Mouse (Mus musculus): Measurements from ENCODE around the gene Carmil2. TPM values are rescaled to one million over a fixed set of nuclear protein-coding genes. Genes with fewer than 3 reads are reported as not detected.

The Carmil2 gene
- total and polyA plus RNA-seq, 3 experiments: 9.5 to 62.7 TPM; not detected in 1

- H3K9me3 ChIP-seq (replicated peaks; ENCODE audit: insufficient read depth, low read length): no peaks in the 10 kb centered on the region
- H3K79me2 ChIP-seq (ENCODE audit: control insufficient read depth, insufficient read depth, low read length, poor library complexity): no peaks in the 10 kb centered on the region
- 0 out of 4 replicates have a peak, but pooled peaks cover 0 to 2% of the 10 kb centered on the region in 2 experiments for H3K36me3 ChIP-seq (ENCODE audit: control insufficient read depth in 1 of 2, insufficient read depth in 2 of 2, low read length in 2 of 2)
- no peaks in the 10 kb centered on the region for H3K27me3 ChIP-seq (ENCODE audit: control insufficient read depth in 1 of 2, insufficient read depth in 2 of 2, low read length in 2 of 2)
- TF ChIP-seq BHLHE40 (IDR thresholded peaks at IDR 0.05; ENCODE audit: borderline replicate concordance, low read depth, low read length) (no peak), POLR2A (IDR thresholded peaks at IDR 0.05; ENCODE audit: control insufficient read depth in 1 of 2, insufficient read depth in 1 of 2, low read depth in 1 of 2, low read length in 2 of 2, poor library complexity in 1 of 2) (no peak), CTCF (IDR thresholded peaks at IDR 0.05 in 2 of 3, conservative IDR thresholded peaks at IDR 0.05 in 1 of 3; ENCODE audit: control insufficient read depth in 1 of 3, insufficient read depth in 1 of 3, low read depth in 2 of 3, low read length in 3 of 3, poor library complexity in 1 of 3, severe bottlenecking in 1 of 3) (no peak), ZMIZ1 (IDR thresholded peaks at IDR 0.05; ENCODE audit: low read depth, low read length) (no peak), MYB (IDR thresholded peaks at IDR 0.05; ENCODE audit: low read depth, low read length) (no peak), SMC3 (IDR thresholded peaks at IDR 0.05; ENCODE audit: low read depth, low read length) (no peak), CHD1 (IDR thresholded peaks at IDR 0.05; ENCODE audit: low read depth, low read length) (no peak), MEF2A (IDR thresholded peaks at IDR 0.05; ENCODE audit: extremely low read depth, insufficient replicate concordance, low read depth, low read length, poor library complexity, severe bottlenecking) (no peak), CHD2 (IDR thresholded peaks at IDR 0.05; ENCODE audit: low read length) (no peak), EP300 (IDR thresholded peaks at IDR 0.05; ENCODE audit: low read depth in 1 of 2, low read length in 2 of 2) (no peak), MXI1 (IDR thresholded peaks at IDR 0.05; ENCODE audit: low read depth, low read length) (no peak), POLR2AphosphoS2 (IDR thresholded peaks at IDR 0.05; ENCODE audit: low read length) (no peak), USF2 (IDR thresholded peaks at IDR 0.05; ENCODE audit: borderline replicate concordance in 1 of 2, insufficient read depth in 1 of 2, low read depth in 1 of 2, low read length in 2 of 2) (no peak), USF1 (IDR thresholded peaks at IDR 0.05; ENCODE audit: low read depth, low read length) (no peak), ZNF384 (IDR thresholded peaks at IDR 0.05; ENCODE audit: low read depth, low read length) (no peak), SIN3A (IDR thresholded peaks at IDR 0.05; ENCODE audit: low read length) (no peak), MAZ (IDR thresholded peaks at IDR 0.05; ENCODE audit: low read depth, low read length) (no peak), TCF12 (IDR thresholded peaks at IDR 0.05; ENCODE audit: low read depth, low read length) (no peak)
- H3K4me1 ChIP-seq (ENCODE audit: control insufficient read depth in 1 of 2, insufficient read depth in 2 of 2, low read length in 2 of 2): no peaks in the 10 kb centered on the region; a peak in 2 of 4 replicates
- H3K27ac ChIP-seq (ENCODE audit: control insufficient read depth, low read depth, low read length): no peak overlapping the region
- H3K9ac ChIP-seq (ENCODE audit: control insufficient read depth, low read depth, low read length, poor library complexity, severe bottlenecking): no peak overlapping the region
- no peak for DNase-seq (ENCODE audit: low read depth, low spot score)
- no peak overlapping the region for H3K4me3 ChIP-seq (ENCODE audit: control insufficient read depth in 1 of 2, insufficient read depth in 1 of 2, low read depth in 2 of 2, low read length in 2 of 2)
Measured at GRCm38 (mm10) chr8:105719637-105720036, 33.6 kb downstream of the Carmil2 start.

GRCm38 (mm10) chr8:105722861-105723260, 36.8 kb downstream of the Carmil2 start:
- Histone ChIP-seq H3K27me3 (ENCODE audit: control insufficient read depth in 1 of 2, insufficient read depth in 2 of 2, low read length in 2 of 2) (no peaks in the 10 kb centered on the region), H3K27ac (ENCODE audit: control insufficient read depth, low read depth, low read length) (no peak overlapping the region), H3K79me2 (ENCODE audit: control insufficient read depth, insufficient read depth, low read length, poor library complexity) (no peaks in the 10 kb centered on the region), H3K4me3 (ENCODE audit: control insufficient read depth in 1 of 2, insufficient read depth in 1 of 2, low read depth in 2 of 2, low read length in 2 of 2) (no peak overlapping the region), H3K36me3 (ENCODE audit: control insufficient read depth in 1 of 2, insufficient read depth in 2 of 2, low read length in 2 of 2) (no peaks in the 10 kb centered on the region), H3K9ac (ENCODE audit: control insufficient read depth, low read depth, low read length, poor library complexity, severe bottlenecking) (no peak overlapping the region), H3K9me3 (replicated peaks; ENCODE audit: insufficient read depth, low read length) (no peaks in the 10 kb centered on the region), H3K4me1 (ENCODE audit: control insufficient read depth in 1 of 2, insufficient read depth in 2 of 2, low read length in 2 of 2) (no peaks in the 10 kb centered on the region)
- no peak for DNase-seq (ENCODE audit: low read depth, low spot score)
- TF ChIP-seq RAD21 (IDR thresholded peaks at IDR 0.05; ENCODE audit: low read depth, low read length): no peak
- TF ChIP-seq TBP (IDR thresholded peaks at IDR 0.05; ENCODE audit: low read depth, low read length): no peak
- TF ChIP-seq MEF2A (IDR thresholded peaks at IDR 0.05; ENCODE audit: extremely low read depth, insufficient replicate concordance, low read depth, low read length, poor library complexity, severe bottlenecking): no peak
- TF ChIP-seq ZMIZ1 (IDR thresholded peaks at IDR 0.05; ENCODE audit: low read depth, low read length): no peak
- no peak for TF ChIP-seq GABPA (IDR thresholded peaks at IDR 0.05; ENCODE audit: low read depth, low read length)
- no peak for TF ChIP-seq ELF1 (IDR thresholded peaks at IDR 0.05; ENCODE audit: low read depth, low read length)
- no peak for TF ChIP-seq CHD2 (IDR thresholded peaks at IDR 0.05; ENCODE audit: low read length)
- no peak for TF ChIP-seq ZC3H11A (IDR thresholded peaks at IDR 0.05; ENCODE audit: low read depth, low read length)
- TF ChIP-seq KAT2A (conservative IDR thresholded peaks at IDR 0.05; ENCODE audit: low read depth, low read length): no peak
- no peak for TF ChIP-seq JUND (IDR thresholded peaks at IDR 0.05; ENCODE audit: low read depth, low read length)

Data from MEL (cell line).